Comparison of ENCODE assay signal across 8 mouse cellular contexts in the genomic region with DNA sequence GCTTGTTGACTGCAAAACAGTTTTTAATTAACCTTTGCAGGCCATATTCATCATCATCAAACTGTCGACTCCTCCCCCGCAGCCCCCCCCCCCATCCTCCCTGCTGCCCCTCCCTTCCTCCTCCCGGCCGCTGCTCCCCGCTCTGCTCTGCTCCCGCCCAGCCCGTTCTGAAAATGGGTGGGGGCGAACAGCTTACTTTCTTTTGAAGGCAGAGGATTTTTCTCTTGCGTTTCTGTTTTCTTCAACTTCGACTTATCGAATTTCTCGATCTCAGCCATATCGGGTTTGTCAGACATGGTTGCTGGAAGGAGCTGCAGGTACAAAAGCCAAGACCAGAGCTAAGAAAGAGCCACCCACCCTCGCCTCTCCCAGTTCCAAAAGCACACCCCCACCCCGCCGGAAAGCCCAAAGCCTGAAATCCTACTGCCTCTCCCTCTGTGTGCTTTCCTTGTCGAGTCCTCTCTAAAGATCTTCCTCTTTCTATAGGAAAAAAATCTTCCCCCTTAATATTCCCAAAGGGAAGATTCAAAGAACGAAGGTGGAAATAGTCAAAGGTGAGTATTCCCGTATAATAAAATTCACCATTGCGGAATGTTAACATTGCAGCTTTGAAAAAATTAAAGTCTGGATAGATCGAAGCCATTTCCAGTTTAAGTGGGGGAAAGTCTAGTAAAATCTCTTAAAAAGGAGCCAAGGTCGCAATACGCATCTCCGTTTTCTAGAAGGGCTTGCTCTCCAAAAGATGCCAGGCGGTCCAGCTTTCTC. TPM values are rescaled to one million over a fixed set of nuclear protein-coding genes. Genes with fewer than 3 reads are reported as not detected.
DNase-seq lines count a peak whose midpoint lies in the region; ATAC-seq and TF ChIP-seq lines count a peak whose summit lies in the region.

No protein-coding gene starts in this region.

- H3K4me2 ChIP-seq in forebrain, embryonic 15.5 days (replicated peaks): peak overlapping the region; percentile 56
- H3K4me2 ChIP-seq in intestine, embryonic 15.5 days (replicated peaks): peak overlapping the region; percentile 53

- H3K4me1 ChIP-seq in forebrain, embryonic 15.5 days: peaks cover 19% of the 10 kb centered on the region
- H3K4me1 ChIP-seq in intestine, embryonic 15.5 days (replicated peaks): 0 out of 2 replicates have a peak, but pooled peaks cover 3% of the 10 kb centered on the region

- no peak for TF ChIP-seq CTCF in layer of hippocampus, adult 2 months (conservative IDR thresholded peaks at IDR 0.05)

- peak overlapping the region; percentile 75 for H3K4me3 ChIP-seq in layer of hippocampus, adult 2 months
- peak overlapping the region; percentile 59 for H3K4me3 ChIP-seq in forebrain, embryonic 15.5 days
- H3K4me3 ChIP-seq in intestine, embryonic 15.5 days (replicated peaks): peak overlapping the region; percentile 45
- H3K4me3 ChIP-seq in macrophage (ENCODE audit: inconsistent target): peak overlapping the region; percentile 68

- peak; percentile 35; the same call in 1 of the 2 replicates for ATAC-seq in forebrain, embryonic 15.5 days (replicated peaks)
- no peak for ATAC-seq in intestine, embryonic 15.5 days

- H3K79me2 ChIP-seq in macrophage (ENCODE audit: inconsistent target): peaks cover 22% of the 10 kb centered on the region

- 21% methylated on average over 23 of the region's 25 CpGs for WGBS in forebrain, embryonic 15.5 days
- 29% methylated on average over 25 of the region's 25 CpGs for WGBS in intestine, embryonic 15.5 days
- 32% methylated on average over 19 of the region's 25 CpGs for WGBS in macrophage (ENCODE audit: missing documents)

- DNase-seq in layer of hippocampus, adult 2 months (ENCODE audit: low spot score in 2 of 2): peak in 1 of 2 experiments; percentile 25
- no peak for DNase-seq in layer of hippocampus, adult 9-10 months (ENCODE audit: low spot score)
- DNase-seq in T-cell, adult 2 months (ENCODE audit: low spot score): peak; percentile 55
- peak; percentile 49 to 66 for DNase-seq in thymus, postnatal 36 days
- no peak for DNase-seq in urinary bladder, adult 2 months (ENCODE audit: low spot score)

- H3K36me3 ChIP-seq in forebrain, embryonic 15.5 days: no peaks in the 10 kb centered on the region
- no peaks in the 10 kb centered on the region for H3K36me3 ChIP-seq in intestine, embryonic 15.5 days
- H3K36me3 ChIP-seq in macrophage (ENCODE audit: inconsistent target): no peaks in the 10 kb centered on the region

- no peaks in the 10 kb centered on the region for H3K9me3 ChIP-seq in forebrain, embryonic 15.5 days
- no peaks in the 10 kb centered on the region for H3K9me3 ChIP-seq in intestine, embryonic 15.5 days

- peak overlapping the region; percentile 81 for H3K9ac ChIP-seq in forebrain, embryonic 15.5 days (replicated peaks)
- peak overlapping the region; percentile 52 for H3K9ac ChIP-seq in intestine, embryonic 15.5 days

- H3K27me3 ChIP-seq in forebrain, embryonic 15.5 days: no peaks in the 10 kb centered on the region
- peaks cover under 1% of the 10 kb centered on the region; the same call in 1 of the 2 replicates for H3K27me3 ChIP-seq in intestine, embryonic 15.5 days (replicated peaks)

- H3K27ac ChIP-seq in layer of hippocampus, adult 2 months: peak overlapping the region; percentile 98
- peak overlapping the region; percentile 95 for H3K27ac ChIP-seq in forebrain, embryonic 15.5 days (replicated peaks)
- H3K27ac ChIP-seq in intestine, embryonic 15.5 days: peak overlapping the region; percentile 59
- peak overlapping the region; percentile 97 for H3K27ac ChIP-seq in macrophage

RNA-seq across cellular contexts. Expression of a gene that starts 1.2 kb away (rescaled TPM):
- 1,000 to 10,000 TPM; 1,652 to 1,714 TPM for total RNA-seq in layer of hippocampus, adult 2 months (2021)
- 7,356 and 7,374 TPM in 2 replicates for polyA plus RNA-seq in forebrain, embryonic 15.5 days (2015; fragmentation: Nextera tagmentation; extraction: Ambion mirVana)
- 3,039 and 3,818 TPM in 2 replicates for polyA plus RNA-seq in intestine, embryonic 15.5 days (2015; fragmentation: Nextera tagmentation; extraction: Ambion mirVana)
- total RNA-seq in macrophage (2018; cell fraction: chromatin; rRNA removed): 1,000 to 10,000 TPM in 5 of 26 experiments, 100 to 1,000 TPM in 21; 301 to 1,383 (median 738) TPM
- over 10,000 TPM in 13 of 26 experiments, 1,000 to 10,000 TPM in 13; 6,933 to 20,466 (median 10,239) TPM for total RNA-seq in macrophage (2018; cell fraction: cytosol; rRNA removed)
- total RNA-seq in macrophage (2018; cell fraction: nucleus; rRNA removed): 1,000 to 10,000 TPM in 24 of 26 experiments, 100 to 1,000 TPM in 2; 863 to 5,485 (median 2,675) TPM
- polyA plus RNA-seq in macrophage (2018): 6,334 to 16,092 TPM (median 9,092 TPM) in 3 replicates
- polyA plus RNA-seq in urinary bladder, adult 2 months (2012; rRNA removed): 4,214 and 4,914 TPM in 2 replicates

RNA-seq across cellular contexts. Expression of a gene that starts 56.2 kb away (rescaled TPM):
- under 1 TPM; 0.15 to 0.33 TPM for total RNA-seq in layer of hippocampus, adult 2 months (2021)
- polyA plus RNA-seq in forebrain, embryonic 15.5 days (2015; fragmentation: Nextera tagmentation; extraction: Ambion mirVana): 0.05 and 0.09 TPM in 2 replicates
- 0.60 and 0.61 TPM in 2 replicates for polyA plus RNA-seq in intestine, embryonic 15.5 days (2015; fragmentation: Nextera tagmentation; extraction: Ambion mirVana)
- 100 to 1,000 TPM in 13 of 26 experiments, 10 to 100 TPM in 13; 22.2 to 193 (median 106) TPM for total RNA-seq in macrophage (2018; cell fraction: chromatin; rRNA removed)
- 100 to 1,000 TPM; 132 to 286 (median 191) TPM for total RNA-seq in macrophage (2018; cell fraction: cytosol; rRNA removed)
- total RNA-seq in macrophage (2018; cell fraction: nucleus; rRNA removed): 100 to 1,000 TPM in 25 of 26 experiments, 10 to 100 TPM in 1; 76.6 to 287 (median 194) TPM
- 125 to 202 TPM (median 165 TPM) in 3 replicates for polyA plus RNA-seq in macrophage (2018)
- 1.9 TPM in 2 replicates for polyA plus RNA-seq in urinary bladder, adult 2 months (2012; rRNA removed)

Comparison
In these comparisons a context has a peak if more than half of its experiments do, and no peak if none do; other contexts are left out.
1. DNase-seq: peak in T-cell, adult 2 months (single experiment) and thymus, postnatal 36 days (2 of 2); none in layer of hippocampus, adult 9-10 months (single experiment) and urinary bladder, adult 2 months (single experiment).
2. RNA of a gene that starts 56.2 kb away (polyA plus RNA-seq): 125 to 202 TPM in macrophage; 1.9 TPM in urinary bladder, adult 2 months, 0.60 to 0.61 TPM in intestine, embryonic 15.5 days and 0.05 to 0.09 TPM in forebrain, embryonic 15.5 days; every median in the first group is over 10 times any median in the second.
3. Peak in every context shown above with its lines, with median percentiles within 50 percentile points of each other: H3K27ac ChIP-seq and H3K4me3 ChIP-seq.